Mouse (Mus musculus): ENCODE measurements around the gene Rnf135. TPM values are rescaled to one million over a fixed set of nuclear protein-coding genes. Genes with fewer than 3 reads are reported as not detected.
"Not testable (repeated sequence)": the region's sequence is repeated elsewhere in the genome, so short reads cannot be mapped to it uniquely, and the experiment has no call there.

Gene Rnf135
- polyA plus RNA-seq, 1 experiment from 2014 or later = 2.0 TPM

DNA sequence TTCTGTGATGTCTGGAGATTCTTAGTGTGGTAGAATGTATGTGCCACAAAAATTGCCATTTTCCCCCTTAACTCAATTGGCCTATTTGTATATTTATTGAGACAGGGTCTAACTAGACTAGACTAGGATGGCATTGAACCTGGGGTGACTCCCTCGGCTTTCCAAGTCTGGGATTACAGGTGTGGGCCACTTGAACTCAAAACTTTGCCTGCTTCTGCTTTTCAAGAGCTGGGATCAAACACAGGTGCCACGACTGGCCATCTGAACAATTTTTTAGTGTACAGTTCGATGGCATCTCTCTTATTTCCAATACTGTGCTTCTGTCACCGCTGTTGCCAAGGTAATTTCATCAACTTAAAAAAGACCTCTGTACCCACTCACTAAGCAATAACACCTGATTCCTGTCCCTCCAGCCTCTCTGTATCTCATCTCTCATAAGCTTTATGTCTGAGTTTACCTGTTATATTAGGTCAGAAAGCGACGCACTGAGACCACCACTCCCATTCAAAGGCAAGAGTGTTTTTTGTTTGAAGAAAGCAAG, 950 bp downstream of the Rnf135 start:
- 94% methylated on average over 6 of the region's 6 CpGs for WGBS
- Histone ChIP-seq H3K9ac (replicated peaks; ENCODE audit: low read depth, low read length) (no peak overlapping the region), H3K4me1 (ENCODE audit: control insufficient read depth, insufficient read depth, low read length) (no peaks in the 10 kb centered on the region), H3K9me3 (ENCODE audit: control insufficient read depth, low read length) (no peaks in the 10 kb centered on the region), H3K4me2 (ENCODE audit: low read depth, low read length) (peak overlapping the region; percentile 56), H3K36me3 (ENCODE audit: control insufficient read depth, insufficient read depth, low read length) (no peaks in the 10 kb centered on the region), H3K4me3 (ENCODE audit: low read depth, low read length) (no peak overlapping the region; the same call in 1 of the 2 replicates), H3K27ac (ENCODE audit: low read depth, low read length) (no peak overlapping the region), H3K27me3 (ENCODE audit: control insufficient read depth, insufficient read depth, low read length) (no peaks in the 10 kb centered on the region)
- ATAC-seq (ENCODE audit: low read depth) = no peak

- not testable (repeated sequence) for H3K27me3 ChIP-seq (ENCODE audit: control insufficient read depth, insufficient read depth, low read length); H3K9me3 ChIP-seq (ENCODE audit: control insufficient read depth, low read length); H3K4me3 ChIP-seq (ENCODE audit: low read depth, low read length); ATAC-seq (ENCODE audit: low read depth); H3K9ac ChIP-seq (replicated peaks; ENCODE audit: low read depth, low read length); H3K4me1 ChIP-seq (ENCODE audit: control insufficient read depth, insufficient read depth, low read length); H3K4me2 ChIP-seq (ENCODE audit: low read depth, low read length); H3K36me3 ChIP-seq (ENCODE audit: control insufficient read depth, insufficient read depth, low read length); H3K27ac ChIP-seq (ENCODE audit: low read depth, low read length)
- 50% methylated on average over 5 of the region's 5 CpGs for WGBS
These were observed 1.9 kb downstream of the Rnf135 start for GRCm38 (mm10) chr11:80185441-80185976.

DNA sequence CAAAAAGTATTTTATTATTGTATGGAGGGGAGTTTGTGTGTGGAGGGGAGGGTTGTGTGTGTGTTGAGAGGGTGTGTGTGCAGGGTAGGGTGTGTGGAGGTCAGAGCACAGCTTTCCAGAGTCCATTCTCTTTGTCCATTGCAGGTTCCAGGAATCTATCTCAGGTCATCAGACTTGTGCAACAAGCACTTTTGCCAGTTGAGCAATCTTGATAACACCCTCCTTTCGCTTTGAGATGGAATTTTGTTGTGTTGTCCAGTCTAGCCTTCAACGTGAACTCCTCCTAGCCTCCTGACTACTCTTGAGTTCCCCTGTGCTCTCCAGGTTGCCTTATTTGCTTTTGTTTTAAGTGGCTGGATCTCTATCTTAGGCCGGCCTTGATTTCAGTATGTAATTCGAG, 6.6 kb downstream of the Rnf135 start:
- no peak overlapping the region for H3K9ac ChIP-seq (replicated peaks; ENCODE audit: low read depth, low read length)
- no peaks in the 10 kb centered on the region for H3K4me1 ChIP-seq (ENCODE audit: control insufficient read depth, insufficient read depth, low read length)
- H3K9me3 ChIP-seq (ENCODE audit: control insufficient read depth, low read length) = no peaks in the 10 kb centered on the region
- no peak overlapping the region for H3K27ac ChIP-seq (ENCODE audit: low read depth, low read length)
- no peak overlapping the region for H3K4me2 ChIP-seq (ENCODE audit: low read depth, low read length)
- H3K4me3 ChIP-seq (ENCODE audit: low read depth, low read length) = no peak overlapping the region
- H3K36me3 ChIP-seq (ENCODE audit: control insufficient read depth, insufficient read depth, low read length) = no peaks in the 10 kb centered on the region
- H3K27me3 ChIP-seq (ENCODE audit: control insufficient read depth, insufficient read depth, low read length) = no peaks in the 10 kb centered on the region
- 68% methylated on average over 4 of the region's 4 CpGs for WGBS
- no peak for ATAC-seq (ENCODE audit: low read depth)

- Histone ChIP-seq H3K4me2 (ENCODE audit: low read depth, low read length) (no peak overlapping the region), H3K9me3 (ENCODE audit: control insufficient read depth, low read length) (no peaks in the 10 kb centered on the region), H3K27me3 (ENCODE audit: control insufficient read depth, insufficient read depth, low read length) (no peaks in the 10 kb centered on the region), H3K36me3 (ENCODE audit: control insufficient read depth, insufficient read depth, low read length) (no peaks in the 10 kb centered on the region), H3K27ac (ENCODE audit: low read depth, low read length) (no peak overlapping the region), H3K4me1 (ENCODE audit: control insufficient read depth, insufficient read depth, low read length) (no peaks in the 10 kb centered on the region), H3K4me3 (ENCODE audit: low read depth, low read length) (no peak overlapping the region), H3K9ac (replicated peaks; ENCODE audit: low read depth, low read length) (no peak overlapping the region)
- 66% methylated on average over 4 of the region's 4 CpGs for WGBS
- no peak for ATAC-seq (ENCODE audit: low read depth)
These were observed 10.2 kb downstream of the Rnf135 start for GRCm38 (mm10) chr11:80193827-80194226.

DNA sequence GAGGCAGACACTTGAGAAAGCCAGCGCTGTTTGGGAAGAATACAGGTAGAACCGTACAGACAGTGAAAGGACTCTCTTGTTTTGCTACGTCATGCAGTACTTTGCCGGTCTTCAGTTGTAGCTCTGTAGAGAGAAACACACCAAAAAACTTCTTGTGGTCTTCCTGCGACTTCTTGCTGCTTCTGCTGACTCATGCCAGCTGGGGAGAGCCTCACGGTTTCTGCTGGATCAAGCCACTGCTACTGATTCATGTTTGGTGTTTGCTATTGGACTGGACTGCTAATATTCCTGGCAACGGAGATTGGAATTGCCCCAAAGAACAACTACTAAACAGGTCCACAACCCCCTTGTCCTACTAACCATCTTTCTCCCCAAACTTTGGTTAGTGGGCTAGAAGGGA, 12.7 kb downstream of the Rnf135 start:
- H3K27me3 ChIP-seq (ENCODE audit: control insufficient read depth, insufficient read depth, low read length) = no peaks in the 10 kb centered on the region
- 86% methylated on average over 7 of the region's 7 CpGs for WGBS
- no peak overlapping the region for H3K27ac ChIP-seq (ENCODE audit: low read depth, low read length)
- no peak overlapping the region for H3K4me3 ChIP-seq (ENCODE audit: low read depth, low read length)
- no peaks in the 10 kb centered on the region for H3K9me3 ChIP-seq (ENCODE audit: control insufficient read depth, low read length)
- no peaks in the 10 kb centered on the region for H3K4me1 ChIP-seq (ENCODE audit: control insufficient read depth, insufficient read depth, low read length)
- no peak overlapping the region for H3K4me2 ChIP-seq (ENCODE audit: low read depth, low read length)
- no peak overlapping the region for H3K9ac ChIP-seq (replicated peaks; ENCODE audit: low read depth, low read length)
- no peaks in the 10 kb centered on the region for H3K36me3 ChIP-seq (ENCODE audit: control insufficient read depth, insufficient read depth, low read length)
- no peak for ATAC-seq (ENCODE audit: low read depth)

- Histone ChIP-seq H3K4me1 (ENCODE audit: control insufficient read depth, insufficient read depth, low read length) (no peaks in the 10 kb centered on the region), H3K9ac (replicated peaks; ENCODE audit: low read depth, low read length) (no peak overlapping the region), H3K36me3 (ENCODE audit: control insufficient read depth, insufficient read depth, low read length) (no peaks in the 10 kb centered on the region), H3K27me3 (ENCODE audit: control insufficient read depth, insufficient read depth, low read length) (no peaks in the 10 kb centered on the region), H3K4me2 (ENCODE audit: low read depth, low read length) (no peak overlapping the region), H3K27ac (ENCODE audit: low read depth, low read length) (no peak overlapping the region), H3K4me3 (ENCODE audit: low read depth, low read length) (no peak overlapping the region), H3K9me3 (ENCODE audit: control insufficient read depth, low read length) (no peaks in the 10 kb centered on the region)
- no peak for ATAC-seq (ENCODE audit: low read depth)
- WGBS = 97% methylated on average over 3 of the region's 3 CpGs
These were observed 15.7 kb downstream of the Rnf135 start for GRCm38 (mm10) chr11:80199316-80199715.

DNA sequence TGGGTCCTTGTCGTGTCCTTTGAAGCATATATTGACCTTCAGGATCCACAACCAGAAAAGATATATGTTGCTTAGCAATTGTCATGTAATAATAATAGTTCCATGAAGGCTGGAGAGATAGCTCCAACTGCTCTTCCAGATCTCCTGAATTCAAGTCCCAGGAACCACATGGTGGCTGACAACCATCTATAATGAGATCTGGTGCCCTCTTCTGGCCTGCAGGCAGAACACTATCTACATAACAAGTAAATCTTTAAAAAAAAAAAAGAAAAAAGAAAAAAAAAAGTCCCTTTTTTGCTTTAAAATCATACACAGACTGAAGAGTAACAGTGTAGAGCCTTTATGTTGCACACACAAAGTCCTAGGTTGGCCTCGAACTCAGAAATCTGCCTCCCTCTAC, 16.1 kb downstream of the Rnf135 start:
- no peaks in the 10 kb centered on the region for H3K27me3 ChIP-seq (ENCODE audit: control insufficient read depth, insufficient read depth, low read length)
- H3K4me2 ChIP-seq (ENCODE audit: low read depth, low read length) = no peak overlapping the region
- H3K9me3 ChIP-seq (ENCODE audit: control insufficient read depth, low read length) = no peaks in the 10 kb centered on the region
- no peaks in the 10 kb centered on the region for H3K4me1 ChIP-seq (ENCODE audit: control insufficient read depth, insufficient read depth, low read length)
- no peak for ATAC-seq (ENCODE audit: low read depth)
- H3K4me3 ChIP-seq (ENCODE audit: low read depth, low read length) = no peak overlapping the region
- no peak overlapping the region for H3K9ac ChIP-seq (replicated peaks; ENCODE audit: low read depth, low read length)
- no peak overlapping the region for H3K27ac ChIP-seq (ENCODE audit: low read depth, low read length)
- WGBS = 90% methylated on average over 2 of the region's 2 CpGs
- no peaks in the 10 kb centered on the region for H3K36me3 ChIP-seq (ENCODE audit: control insufficient read depth, insufficient read depth, low read length)

DNA sequence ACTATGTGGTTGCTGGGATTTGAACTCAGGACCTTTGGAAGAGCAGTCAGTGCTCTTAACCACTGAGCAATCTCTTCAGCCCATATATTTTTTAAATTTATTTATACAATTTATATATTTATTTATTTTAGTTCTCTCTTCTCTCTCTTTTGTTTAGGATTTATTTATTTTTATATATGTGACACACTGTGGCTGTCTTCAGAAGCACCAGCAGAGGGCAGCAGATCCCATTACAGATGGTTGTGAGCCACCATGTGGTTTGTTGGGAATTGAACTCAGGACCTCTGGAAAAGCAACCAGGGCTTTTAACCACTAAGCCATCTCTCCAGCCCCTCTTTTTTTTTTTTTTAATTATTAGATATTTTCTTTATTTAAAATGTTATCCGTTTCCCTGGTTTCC, 16.7 kb downstream of the Rnf135 start:
- WGBS = 74% methylated on average over 1 of the region's 1 CpGs
- H3K27ac ChIP-seq (ENCODE audit: low read depth, low read length) = no peak overlapping the region

GRCm38 (mm10) chr11:80202296-80202695, 18.6 kb downstream of the Rnf135 start:
- WGBS = 81% methylated on average over 6 of the region's 6 CpGs
- Histone ChIP-seq H3K4me3 (ENCODE audit: low read depth, low read length) (no peak overlapping the region), H3K9me3 (ENCODE audit: control insufficient read depth, low read length) (no peaks in the 10 kb centered on the region), H3K4me2 (ENCODE audit: low read depth, low read length) (no peak overlapping the region), H3K36me3 (ENCODE audit: control insufficient read depth, insufficient read depth, low read length) (no peaks in the 10 kb centered on the region), H3K27me3 (ENCODE audit: control insufficient read depth, insufficient read depth, low read length) (no peaks in the 10 kb centered on the region), H3K9ac (replicated peaks; ENCODE audit: low read depth, low read length) (no peak overlapping the region), H3K27ac (ENCODE audit: low read depth, low read length) (no peak overlapping the region), H3K4me1 (ENCODE audit: control insufficient read depth, insufficient read depth, low read length) (no peaks in the 10 kb centered on the region)
- no peak for ATAC-seq (ENCODE audit: low read depth)

More for the DNA sequence above, 16.7 kb downstream of the Rnf135 start:
- no peaks in the 10 kb centered on the region for H3K36me3 ChIP-seq (ENCODE audit: control insufficient read depth, insufficient read depth, low read length)
- H3K4me2 ChIP-seq (ENCODE audit: low read depth, low read length) = no peak overlapping the region
- H3K27me3 ChIP-seq (ENCODE audit: control insufficient read depth, insufficient read depth, low read length) = no peaks in the 10 kb centered on the region
- H3K4me1 ChIP-seq (ENCODE audit: control insufficient read depth, insufficient read depth, low read length) = no peaks in the 10 kb centered on the region
- no peak overlapping the region for H3K4me3 ChIP-seq (ENCODE audit: low read depth, low read length)
- H3K9me3 ChIP-seq (ENCODE audit: control insufficient read depth, low read length) = no peaks in the 10 kb centered on the region
- no peak for ATAC-seq (ENCODE audit: low read depth)
- H3K9ac ChIP-seq (replicated peaks; ENCODE audit: low read depth, low read length) = no peak overlapping the region

All from neural tube, embryonic 14.5 days (tissue).